Mouse (Mus musculus) cerebral cortex, adult 2 months (tissue): ENCODE data around the gene Ibsp.

Experiments used
- WGBS: fragments of 180-500 bp; shearing (Covaris S2); methylation state at CpG from one replicate; pipeline ENCODE4 v1.1.7; 2018; 5-methylcytosine and 5-hydroxymethylcytosine counted together

Gene Ibsp

DNA sequence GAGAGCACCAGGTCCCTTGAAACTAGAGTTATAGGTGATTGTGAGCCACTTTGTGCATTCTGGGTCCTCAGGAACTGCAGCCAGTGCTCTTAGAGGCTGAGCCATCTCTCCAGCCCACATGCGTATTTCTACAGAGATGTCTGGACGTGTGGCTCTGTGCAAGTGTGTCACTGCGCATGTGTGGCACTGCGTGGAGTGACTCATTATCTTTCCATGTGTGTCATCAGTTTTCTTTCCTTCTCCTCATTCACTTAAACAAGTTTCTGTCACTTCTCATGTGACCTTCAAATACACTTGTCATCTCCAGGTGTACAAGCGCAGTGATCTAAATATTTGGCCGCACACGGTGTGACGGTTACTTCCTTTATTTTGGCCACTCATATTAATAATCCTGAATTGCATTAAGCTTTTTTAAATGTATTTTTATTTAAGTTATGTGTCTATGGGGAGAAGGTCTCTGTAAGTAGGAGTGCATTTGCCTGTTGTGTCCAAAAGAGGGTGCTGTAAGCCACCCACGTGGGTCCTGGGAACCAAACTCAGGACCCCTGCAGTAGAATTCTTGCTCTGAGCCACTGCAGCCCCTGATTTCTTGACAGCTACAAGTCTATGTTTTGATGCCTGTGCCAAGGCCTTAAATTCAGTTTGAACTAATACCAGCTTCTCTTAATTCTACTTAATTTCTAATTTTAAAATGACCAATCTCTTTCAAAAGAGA, 45.7 kb downstream of the Ibsp start:
- 63% methylated on average over 9 of the region's 9 CpGs for WGBS

DNA sequence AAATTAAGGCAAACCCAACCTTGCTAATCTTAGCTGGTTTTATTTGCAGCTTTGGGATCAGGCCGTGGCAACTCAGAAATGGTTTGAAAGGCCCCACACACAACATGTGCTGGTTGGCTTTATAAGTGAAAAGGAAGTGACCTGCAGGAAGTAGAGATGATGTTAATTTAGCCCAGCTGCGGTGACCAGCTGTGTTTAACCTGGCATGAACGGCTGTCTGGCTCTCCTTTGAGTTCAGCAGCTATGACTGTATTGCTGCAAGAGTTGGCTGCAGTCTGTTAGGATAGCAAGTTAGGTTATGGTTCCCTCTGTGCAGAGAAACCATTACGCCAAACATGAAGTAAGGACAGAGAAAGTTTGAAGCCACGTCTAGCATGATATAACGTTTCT, 46.3 kb downstream of the Ibsp start:
- WGBS, result 75% methylated on average over 6 of the region's 6 CpGs

DNA sequence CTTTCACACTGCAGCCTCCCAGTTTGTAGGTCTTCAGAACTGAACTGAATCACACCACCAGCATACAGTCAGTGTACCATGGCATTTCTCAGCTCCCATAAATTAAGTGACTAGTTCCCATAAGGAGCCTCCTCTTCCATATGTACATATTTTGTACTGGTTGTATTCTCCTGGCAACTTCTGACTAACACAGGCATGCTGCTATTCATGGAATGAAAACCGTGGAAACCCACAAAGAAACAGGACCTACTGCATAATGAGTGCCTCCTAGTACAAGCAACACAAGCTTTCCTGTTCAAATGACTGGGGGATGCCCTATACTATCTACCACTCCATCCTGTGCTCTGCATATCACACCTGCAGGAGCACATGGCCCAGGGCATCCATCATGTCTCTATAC, 52.1 kb downstream of the Ibsp start:
- 35% methylated on average over 1 of the region's 1 CpGs for WGBS

DNA sequence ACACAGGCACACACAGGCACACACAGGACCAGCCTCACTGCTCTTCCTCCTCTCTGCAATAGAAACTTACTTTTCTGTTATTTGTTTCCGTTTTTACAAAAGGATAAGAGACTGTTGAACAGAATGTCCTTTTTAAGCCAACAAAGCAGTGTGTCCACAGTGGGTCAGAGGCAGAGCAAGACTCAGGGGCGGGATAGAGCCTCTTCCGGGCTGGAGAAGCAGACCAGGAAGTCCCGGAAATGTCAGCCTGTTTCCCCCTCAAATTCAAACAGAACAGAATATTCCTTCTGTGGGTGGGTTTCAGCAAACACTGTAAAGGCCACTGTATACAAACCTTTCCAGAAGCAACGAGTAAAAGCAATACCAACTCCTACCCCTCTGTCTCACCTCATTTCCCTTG, 52.9 kb downstream of the Ibsp start:
- WGBS, result 50% methylated on average over 5 of the region's 5 CpGs

DNA sequence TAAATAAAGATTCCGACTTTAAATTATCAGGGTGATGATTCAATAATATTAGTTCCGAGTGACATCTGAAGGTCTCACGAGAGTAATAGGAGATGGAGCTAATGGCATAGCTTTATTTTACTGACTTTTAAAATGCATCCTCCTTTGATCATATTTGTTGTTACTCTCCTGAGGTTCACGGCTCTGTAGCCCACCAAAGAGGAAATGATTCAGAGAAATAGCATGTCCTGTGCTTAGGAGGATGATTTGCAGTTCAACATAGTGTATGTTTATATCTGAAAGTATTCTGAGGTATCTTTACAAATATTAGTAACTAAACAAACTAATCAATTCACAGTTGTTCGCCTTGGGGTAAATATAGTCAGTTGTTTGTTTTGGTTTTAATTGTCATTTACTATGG, 58.6 kb downstream of the Ibsp start:
- 78% methylated on average over 5 of the region's 5 CpGs for WGBS

DNA sequence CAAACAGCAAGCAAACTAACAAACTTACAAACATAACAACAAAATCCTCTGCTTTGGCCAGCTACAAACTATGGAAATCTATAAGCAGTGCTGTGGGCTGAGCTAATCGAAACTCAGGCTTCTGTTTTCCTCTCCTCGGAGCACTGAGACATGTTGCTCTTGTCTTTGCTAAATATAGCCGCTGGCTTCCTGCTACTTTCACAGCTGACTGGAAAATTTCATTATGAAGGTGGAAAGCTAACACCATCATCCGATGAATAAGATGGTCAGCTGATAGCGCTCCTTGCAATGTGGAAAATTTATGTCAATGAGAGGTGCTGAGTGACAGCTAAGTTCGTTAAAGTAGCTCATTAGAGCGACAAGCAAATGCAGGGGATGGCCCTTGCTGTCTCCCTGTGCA, 59.6 kb downstream of the Ibsp start:
- WGBS, result 16% methylated on average over 7 of the region's 7 CpGs

DNA sequence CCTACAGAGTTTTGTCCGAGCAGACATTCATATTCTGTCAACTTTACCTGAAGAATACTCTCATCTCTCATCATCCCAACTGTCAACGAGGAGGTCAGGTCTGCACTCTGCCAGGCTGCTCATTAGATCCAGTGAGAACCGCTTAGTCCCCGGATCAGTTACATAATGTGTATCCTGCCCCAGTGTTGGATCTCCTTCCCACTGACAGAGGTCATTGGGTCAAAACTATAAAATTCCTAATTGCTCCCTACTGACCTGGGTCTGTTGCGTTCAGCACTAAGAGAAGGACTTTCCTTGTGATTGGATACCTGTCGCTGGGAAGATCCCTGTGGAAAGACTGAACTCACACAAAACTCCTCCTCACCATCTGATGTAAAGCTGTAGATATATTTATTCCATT, 60.3 kb downstream of the Ibsp start:
- WGBS, result 57% methylated on average over 6 of the region's 6 CpGs
